Mouse (Mus musculus) liver, embryonic 16.5 days (tissue): Measurements from ENCODE around the gene Samd10. TPM values are rescaled to one million over a fixed set of nuclear protein-coding genes. Genes with fewer than 3 reads are reported as not detected.
A peak's percentile ranks its signal among the peaks of the same experiment; 100 is the strongest.

Experiments used
- ATAC-seq: fragments of 200-750 bp; cut with Nextera tagmentation; 2 replicates; pipeline ENCODE4 v1.8.0; 2017; ENCODE audit warnings: low read depth, mild to moderate bottlenecking, moderate number of reproducible peaks, moderate library complexity
- H3K27ac ChIP-seq: fragments of 300-500 bp; sonication (generic); 2 replicates; pipeline ENCODE4 v1.5.1; 2014; ENCODE audit warnings: mild to moderate bottlenecking, low read length
- H3K27me3 ChIP-seq: fragments of 300-500 bp; sonication (generic); 2 replicates; pipeline ENCODE4 v1.6.1; 2014; ENCODE audit warnings: low read depth, low read length, mixed read lengths; ENCODE audit not compliant: control insufficient read depth, insufficient read depth
- H3K36me3 ChIP-seq: fragments of 300-500 bp; sonication (generic); 2 replicates; pipeline ENCODE4 v1.6.1; 2014; ENCODE audit warnings: mild to moderate bottlenecking; ENCODE audit not compliant: control insufficient read depth, insufficient read depth
- H3K4me1 ChIP-seq: fragments of 300-500 bp; sonication (generic); 2 replicates; pipeline ENCODE4 v1.6.1; 2014; ENCODE audit warnings: low read depth, low read length, mixed read lengths; ENCODE audit not compliant: control insufficient read depth
- H3K4me2 ChIP-seq: fragments of 300-500 bp; sonication (generic); 2 replicates; pipeline ENCODE4 v1.6.1; 2014; ENCODE audit warnings: low read depth, low read length, mixed read lengths
- H3K4me3 ChIP-seq: fragments of 300-500 bp; sonication (generic); 2 replicates; pipeline ENCODE4 v1.5.1; 2014; ENCODE audit warnings: low read depth, mild to moderate bottlenecking, low read length
- H3K9ac ChIP-seq: fragments of 300-500 bp; sonication (generic); 2 replicates; pipeline ENCODE4 v1.6.1; 2014; ENCODE audit warnings: low read depth, low read length
- H3K9me3 ChIP-seq: fragments of 300-500 bp; sonication (generic); replicated peaks from 2 replicates; pipeline ENCODE4 v1.6.1; 2016; ENCODE audit warnings: low read length; ENCODE audit not compliant: control insufficient read depth
- WGBS: fragments of 180-500 bp; shearing (Covaris S2); extraction: QIAGEN DNeasy Blood & Tissue Kit; methylation state at CpG from one replicate; pipeline ENCODE4 v1.1.7; 2014; ENCODE audit not compliant: insufficient replicate concordance; 5-methylcytosine and 5-hydroxymethylcytosine counted together
- microRNA-seq: library from miRNA; unstranded; fragments of <30 nt; microRNA quantifications from one replicate; pipeline ENCODE4, GENCODE M21; 2016
- polyA plus RNA-seq: library from polyadenylated mRNA; unstranded; fragments of >200 nt; fragmentation: Nextera tagmentation; extraction: Ambion mirVana; gene quantifications from 2 replicates; pipeline ENCODE4 v1.2.1, GENCODE M21; 2015

Samd10 gene
- polyA plus RNA-seq, 1 experiment from 2014 or later: 2.3 TPM

DNA sequence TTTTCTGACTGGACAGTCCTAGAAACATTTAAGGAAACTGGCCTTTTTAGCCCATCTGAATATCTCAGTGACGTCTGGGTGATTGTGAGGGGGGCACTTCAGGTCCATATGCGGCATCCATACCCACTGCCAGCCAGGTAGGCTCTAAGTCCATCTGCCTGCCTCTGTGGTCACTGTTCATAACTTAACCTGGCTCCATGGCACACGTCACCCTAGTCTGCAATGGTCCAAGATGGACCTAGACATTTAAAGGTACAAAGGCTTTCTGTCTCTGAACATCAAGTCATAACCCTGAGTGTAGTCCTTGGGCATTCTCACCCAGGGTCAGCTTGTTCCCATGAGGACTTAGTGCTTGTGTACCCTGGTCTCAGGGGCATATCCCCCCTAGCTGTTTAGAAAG is 31.7 kb downstream of the Samd10 start:
- Histone ChIP-seq H3K27me3 (no peaks in the 10 kb centered on the region), H3K27ac (no peak overlapping the region), H3K4me2 (no peak overlapping the region), H3K36me3 (no peaks in the 10 kb centered on the region), H3K4me3 (no peak overlapping the region), H3K9me3 (no peaks in the 10 kb centered on the region), H3K4me1 (peaks cover 29% of the 10 kb centered on the region), H3K9ac (no peak overlapping the region)
- ATAC-seq: no peak
- WGBS: 76% methylated on average over 3 of the region's 3 CpGs

DNA sequence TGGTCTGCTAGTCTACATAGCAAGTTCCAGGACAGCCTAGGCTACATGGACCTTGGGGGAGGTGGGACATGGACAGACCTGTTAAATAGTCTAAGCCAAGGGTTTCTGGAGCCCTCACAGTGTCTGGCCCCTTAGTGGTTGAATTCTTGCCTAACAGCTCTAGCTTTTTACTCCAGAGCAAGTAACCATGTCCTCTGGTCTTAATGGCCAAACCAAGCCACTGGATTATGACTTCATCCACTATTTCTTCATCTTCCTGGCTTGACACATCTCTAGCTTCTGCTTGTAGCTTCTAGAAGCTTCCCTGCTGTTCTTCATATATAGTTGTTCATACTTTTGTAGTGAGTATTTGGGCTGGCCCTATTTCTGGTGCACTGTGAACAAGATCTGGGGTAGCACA is 45.2 kb downstream of the Samd10 start:
- no peak overlapping the region for H3K4me2 ChIP-seq
- H3K4me3 ChIP-seq: no peak overlapping the region
- no peaks in the 10 kb centered on the region for H3K9me3 ChIP-seq
- H3K27me3 ChIP-seq: no peaks in the 10 kb centered on the region
- H3K27ac ChIP-seq: peak overlapping the region; percentile 51
- peaks cover 5% of the 10 kb centered on the region for H3K4me1 ChIP-seq
- H3K9ac ChIP-seq: no peak overlapping the region
- peak; percentile 40; the same call in 1 of the 2 replicates for ATAC-seq
- H3K36me3 ChIP-seq: peaks cover 25% of the 10 kb centered on the region

DNA sequence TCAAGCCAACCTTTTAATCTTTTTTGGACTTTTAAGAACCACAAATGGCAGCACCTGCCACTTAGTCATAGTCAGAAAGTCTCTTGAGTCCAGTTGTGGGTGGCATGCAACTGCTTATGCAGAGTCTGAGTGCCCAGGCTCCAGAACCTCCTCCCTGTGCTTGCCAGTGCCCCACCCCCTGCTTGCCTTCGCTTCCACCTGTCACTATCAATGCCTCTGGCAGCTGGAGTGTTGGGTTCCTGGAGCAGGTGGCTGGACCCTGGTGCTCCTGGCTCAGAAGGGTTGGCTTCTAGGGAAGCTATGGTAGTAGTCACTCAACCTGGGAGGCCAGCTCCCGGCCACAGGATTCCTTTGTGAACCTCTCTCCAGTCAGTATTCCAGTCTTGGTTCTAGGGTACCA is 48.8 kb downstream of the Samd10 start:
- H3K4me3 ChIP-seq: no peak overlapping the region
- H3K9me3 ChIP-seq: no peaks in the 10 kb centered on the region
- H3K27ac ChIP-seq: no peak overlapping the region
- no peak for ATAC-seq
- no peak overlapping the region for H3K9ac ChIP-seq
- peaks cover 40% of the 10 kb centered on the region for H3K36me3 ChIP-seq
- no peaks in the 10 kb centered on the region for H3K27me3 ChIP-seq
- H3K4me2 ChIP-seq: no peak overlapping the region
- 75% methylated on average over 2 of the region's 2 CpGs for WGBS
- peaks cover 14% of the 10 kb centered on the region for H3K4me1 ChIP-seq

DNA sequence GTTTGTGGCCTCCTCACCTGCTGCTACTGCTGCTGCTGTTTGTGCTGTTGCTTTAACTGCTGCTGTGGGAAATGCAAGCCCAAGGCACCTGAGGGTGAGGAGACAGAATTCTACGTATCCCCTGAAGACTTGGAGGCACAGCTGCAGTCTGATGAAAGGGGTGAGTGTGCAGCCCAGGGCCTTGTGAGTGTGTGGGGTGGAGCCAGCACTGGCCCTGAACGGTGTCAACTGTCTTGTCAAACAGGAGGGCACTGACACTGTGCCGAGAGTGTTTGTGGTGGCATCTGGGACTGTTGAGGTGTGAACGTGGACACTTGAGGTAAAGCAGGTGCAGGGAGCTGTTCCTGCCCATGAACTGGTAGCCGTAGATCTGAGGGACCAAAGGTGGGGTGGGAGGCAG is 50.3 kb downstream of the Samd10 start:
- no peak overlapping the region for H3K27ac ChIP-seq
- peaks cover 40% of the 10 kb centered on the region for H3K36me3 ChIP-seq
- H3K9me3 ChIP-seq: no peaks in the 10 kb centered on the region
- no peak overlapping the region for H3K4me3 ChIP-seq
- H3K4me2 ChIP-seq: no peak overlapping the region
- peaks cover 14% of the 10 kb centered on the region for H3K4me1 ChIP-seq
- no peak for ATAC-seq
- WGBS: 82% methylated on average over 5 of the region's 5 CpGs
- no peaks in the 10 kb centered on the region for H3K27me3 ChIP-seq
- no peak overlapping the region for H3K9ac ChIP-seq

DNA sequence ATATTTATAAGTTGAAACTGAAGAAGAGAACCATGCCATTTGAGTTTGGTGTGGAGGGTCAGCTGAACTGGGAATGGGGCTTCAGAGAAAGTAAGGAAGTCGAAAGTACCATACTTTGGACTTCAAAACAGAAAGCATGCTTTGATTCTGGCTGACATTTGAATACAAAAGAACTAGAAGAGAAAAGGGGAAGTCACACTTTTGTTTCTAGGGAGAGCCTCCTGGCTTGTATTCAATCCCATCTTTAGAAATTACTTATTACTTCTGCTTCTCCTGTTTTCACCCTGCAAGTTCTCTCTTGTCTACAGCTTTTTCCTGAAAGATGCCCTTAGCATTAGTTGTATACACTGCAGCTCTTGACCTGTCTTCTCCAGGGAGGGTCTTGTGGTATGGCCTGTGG is 50.8 kb downstream of the Samd10 start:
- H3K27me3 ChIP-seq: no peaks in the 10 kb centered on the region
- peaks cover 40% of the 10 kb centered on the region for H3K36me3 ChIP-seq
- WGBS: 31% methylated on average over 1 of the region's 1 CpGs
- H3K4me1 ChIP-seq: peaks cover 14% of the 10 kb centered on the region
- H3K4me3 ChIP-seq: no peak overlapping the region
- no peaks in the 10 kb centered on the region for H3K9me3 ChIP-seq
- H3K27ac ChIP-seq: no peak overlapping the region
- no peak overlapping the region for H3K4me2 ChIP-seq
- H3K9ac ChIP-seq: no peak overlapping the region
- no peak for ATAC-seq

DNA sequence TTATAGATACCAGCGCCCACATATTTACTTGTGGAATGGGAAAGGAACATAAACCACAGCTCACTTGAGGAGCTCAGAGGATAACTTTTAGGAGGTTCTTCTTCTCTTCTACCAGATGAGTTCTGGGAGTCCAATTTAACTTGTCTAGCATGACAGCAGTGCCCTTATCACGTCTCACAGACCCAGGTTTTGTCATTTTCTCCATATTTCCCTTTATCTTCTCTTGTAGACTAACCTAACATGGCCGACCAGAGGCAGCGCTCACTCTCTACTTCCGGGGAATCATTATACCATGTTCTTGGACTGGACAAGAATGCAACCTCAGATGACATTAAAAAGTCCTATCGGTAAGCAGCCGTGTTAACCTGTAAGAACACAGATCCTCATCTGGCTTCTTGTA is 52.9 kb downstream of the Samd10 start:
- Histone ChIP-seq H3K4me2 (peak overlapping the region; percentile 14; the same call in 1 of the 2 replicates), H3K4me1 (peaks cover 14% of the 10 kb centered on the region), H3K36me3 (peaks cover 37% of the 10 kb centered on the region), H3K9ac (no peak overlapping the region), H3K4me3 (no peak overlapping the region), H3K27me3 (no peaks in the 10 kb centered on the region), H3K27ac (peak overlapping the region; percentile 75), H3K9me3 (no peaks in the 10 kb centered on the region)
- peak; percentile 75 for ATAC-seq
- WGBS: 59% methylated on average over 7 of the region's 7 CpGs

Small RNA genes lying within 50 kb of the gene (microRNA-seq; reads per million reads assigned to microRNA genes)
- not detected for gene Mir7006

Other genes starting within 250 kb of the Samd10 start
- 8.8 and 10.5 TPM in 2 replicates for gene Zgpat, start 234.3 kb downstream of the Samd10 start, polyA plus RNA-seq
- 17.1 and 20.7 TPM in 2 replicates for gene Arfrp1, start 233.8 kb downstream of the Samd10 start, polyA plus RNA-seq
- gene Lime1, start 219.1 kb downstream of the Samd10 start, polyA plus RNA-seq: 4.7 and 6.3 TPM in 2 replicates
- gene Zbtb46, start 139.8 kb downstream of the Samd10 start, polyA plus RNA-seq: 7.0 and 7.5 TPM in 2 replicates
- gene Abhd16b, start 106.0 kb downstream of the Samd10 start, polyA plus RNA-seq: 0.09 TPM in 1 of 2 replicates, not detected in the other
- gene Tpd52l2, start 102.1 kb downstream of the Samd10 start, polyA plus RNA-seq: 62.7 and 69.3 TPM in 2 replicates
- gene Dnajc5, start 78.7 kb downstream of the Samd10 start, polyA plus RNA-seq: 26.4 and 27.3 TPM in 2 replicates
- 21.0 and 23.6 TPM in 2 replicates for gene Uckl1, start 14.3 kb downstream of the Samd10 start, polyA plus RNA-seq
- gene Prpf6, start 7.3 kb downstream of the Samd10 start, polyA plus RNA-seq: 24.2 and 25.0 TPM in 2 replicates
- 6.2 and 7.6 TPM in 2 replicates for gene Zfp512b, start 6.4 kb downstream of the Samd10 start, polyA plus RNA-seq
- 0.19 TPM in 1 of 2 replicates, not detected in the other for gene Gm29797, start 57.8 kb upstream of the Samd10 start, polyA plus RNA-seq
- gene Sox18, start 72.4 kb upstream of the Samd10 start, polyA plus RNA-seq: 6.9 TPM in 2 replicates
- 1.9 TPM in 2 replicates for gene Tcea2, start 81.1 kb upstream of the Samd10 start, polyA plus RNA-seq
- 19.0 and 19.7 TPM in 2 replicates for gene Rgs19, start 94.8 kb upstream of the Samd10 start, polyA plus RNA-seq
- not detected in 2 replicates for gene Lkaaear1, start 99.2 kb upstream of the Samd10 start, polyA plus RNA-seq
- 0.07 and 0.11 TPM in 2 replicates for gene Oprl1, start 115.8 kb upstream of the Samd10 start, polyA plus RNA-seq
- not detected in 2 replicates for gene Myt1, start 164.1 kb upstream of the Samd10 start, polyA plus RNA-seq
- 17.4 and 18.6 TPM in 2 replicates for gene Pcmtd2, start 238.6 kb upstream of the Samd10 start, polyA plus RNA-seq